Mouse (Mus musculus) heart, adult 9 months (tissue): ENCODE data around the gene Pfkp.

Experiments used
- DNase-seq, 2 experiments: peaks; one replicate each; pipeline ENCODE4 v3.0.0; 2022; ENCODE audit warnings: low spot score in 2 of 2

The Pfkp gene

GRCm38 (mm10) chr13:6637534-6638124 lies 10.9 kb downstream of the Pfkp start:
- DNase-seq, result no peak

GRCm38 (mm10) chr13:6636976-6637375 lies 11.6 kb downstream of the Pfkp start:
- DNase-seq, result no peak

GRCm38 (mm10) chr13:6636520-6636919 lies 12.1 kb downstream of the Pfkp start:
- no peak for DNase-seq

DNA sequence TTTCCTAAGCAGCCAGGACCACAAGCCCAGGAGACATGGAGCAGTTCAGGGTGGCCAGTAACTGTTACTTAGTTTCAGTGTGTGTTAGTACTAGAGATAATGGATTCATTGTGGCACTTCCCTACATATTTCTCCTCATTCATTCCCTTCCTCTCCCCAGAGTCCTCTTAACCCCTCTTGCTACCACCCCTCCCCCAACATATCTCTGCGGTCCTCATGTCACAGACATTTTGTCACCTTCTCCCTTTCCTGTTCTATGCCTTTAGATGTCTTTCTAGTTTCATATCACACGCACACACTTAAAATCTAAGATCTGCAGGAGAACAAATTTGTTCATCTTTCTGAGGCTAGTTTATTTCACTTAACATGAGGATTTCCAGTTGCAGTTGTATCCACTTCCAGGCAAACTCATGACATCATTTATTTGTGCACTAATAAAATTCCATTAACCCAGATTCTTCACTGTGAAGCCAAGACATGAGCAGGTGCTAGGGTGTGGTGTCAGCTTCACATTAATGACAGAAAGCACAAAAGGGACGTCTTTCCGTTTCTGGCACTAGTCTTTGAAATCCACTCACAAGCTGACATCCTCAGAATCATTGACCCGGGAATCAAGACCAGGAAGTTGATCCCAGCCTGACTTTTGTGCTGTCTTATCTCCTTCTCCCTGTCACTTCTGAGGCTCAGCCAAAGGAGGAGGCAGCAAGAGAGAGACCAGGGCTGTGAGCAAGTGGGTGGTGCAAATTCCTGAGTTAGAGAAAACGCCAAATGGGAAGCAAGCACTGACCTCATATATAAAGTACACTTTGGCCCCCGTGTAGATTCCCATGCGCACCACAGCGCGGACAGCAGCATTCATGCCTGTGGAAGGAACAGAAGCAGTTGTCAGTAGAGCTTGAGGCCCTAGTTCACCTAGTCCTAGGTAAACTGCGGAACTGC lies 13.2 kb downstream of the Pfkp start:
- DNase-seq, result peak; percentile 49

- no peak for DNase-seq
Measured at GRCm38 (mm10) chr13:6634063-6634462, 14.5 kb downstream of the Pfkp start.

- DNase-seq, result peak; percentile 40 to 42
Measured at GRCm38 (mm10) chr13:6633524-6633923, 15.1 kb downstream of the Pfkp start.

- no peak for DNase-seq
Measured at GRCm38 (mm10) chr13:6632935-6633334, 15.6 kb downstream of the Pfkp start.

DNA sequence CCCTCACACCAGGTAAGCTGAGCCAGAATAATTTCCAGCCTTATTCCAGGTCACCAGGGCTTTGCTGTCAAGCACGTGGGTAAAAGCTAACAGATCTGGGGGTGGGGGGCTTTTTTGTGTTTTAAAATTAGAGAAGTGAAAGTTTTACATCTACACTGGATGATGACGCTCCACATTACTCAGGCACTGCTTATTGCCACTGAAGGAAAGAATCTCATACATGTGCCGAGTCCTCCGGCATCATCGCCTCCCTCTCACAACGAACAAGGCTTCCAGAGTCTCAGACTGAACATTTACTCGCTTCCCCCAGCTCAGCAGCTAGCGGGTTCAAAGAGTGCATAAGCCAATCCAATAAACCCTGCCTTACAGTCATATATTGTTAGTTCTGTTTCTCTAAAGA lies 16.1 kb downstream of the Pfkp start:
- no peak for DNase-seq

- no peak for DNase-seq
Measured at GRCm38 (mm10) chr13:6631772-6632510, 16.6 kb downstream of the Pfkp start.

- DNase-seq, result no peak
Measured at GRCm38 (mm10) chr13:6630660-6631059, 17.9 kb downstream of the Pfkp start.

DNA sequence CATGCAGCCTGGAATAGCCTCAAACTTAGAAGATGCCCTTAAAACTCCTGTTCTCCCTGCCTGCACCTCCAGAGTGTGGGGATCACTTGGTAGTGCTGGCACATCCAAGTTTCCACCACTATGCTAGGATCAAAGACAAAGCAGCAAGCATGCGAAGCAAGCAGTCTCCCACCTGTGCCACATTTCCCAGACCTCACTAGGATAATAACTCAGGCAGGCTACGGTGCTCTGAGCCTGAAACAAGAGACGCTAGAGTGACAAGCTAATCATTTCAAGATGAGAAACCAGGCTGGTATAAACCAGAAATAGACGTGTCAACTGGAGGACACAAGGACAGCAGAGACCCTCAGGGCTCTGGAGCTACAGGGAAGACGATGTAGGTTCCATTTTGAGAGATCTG lies 18.6 kb downstream of the Pfkp start:
- no peak for DNase-seq

GRCm38 (mm10) chr13:6628998-6629764 lies 19.4 kb downstream of the Pfkp start:
- DNase-seq, result no peak

DNA sequence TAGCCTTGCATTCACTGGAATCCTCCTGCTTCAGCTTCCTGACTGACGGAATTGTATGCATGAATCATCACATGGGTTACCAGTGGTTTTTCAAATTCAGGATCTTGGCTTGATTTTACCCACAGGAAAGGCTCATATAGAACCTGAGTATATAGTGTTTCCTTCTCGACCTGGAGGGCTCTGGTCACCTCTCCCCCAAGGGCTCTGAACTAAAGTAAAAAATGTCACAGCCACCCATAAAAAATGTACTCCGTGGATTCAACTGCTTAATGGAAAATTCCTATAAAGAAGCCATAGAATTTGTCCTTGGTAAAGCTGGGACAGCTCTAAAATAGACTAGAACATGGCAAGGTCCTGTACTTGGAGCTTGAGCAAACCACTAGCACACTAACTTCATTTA lies 20.3 kb downstream of the Pfkp start:
- DNase-seq, result no peak

GRCm38 (mm10) chr13:6627352-6627751 lies 21.2 kb downstream of the Pfkp start:
- DNase-seq, result no peak

GRCm38 (mm10) chr13:6626508-6627114 lies 22.0 kb downstream of the Pfkp start:
- no peak for DNase-seq

GRCm38 (mm10) chr13:6625942-6626341 lies 22.6 kb downstream of the Pfkp start:
- DNase-seq, result no peak

GRCm38 (mm10) chr13:6624604-6625003 lies 24.0 kb downstream of the Pfkp start:
- DNase-seq, result no peak

- DNase-seq, result no peak
Measured at GRCm38 (mm10) chr13:6624121-6624520, 24.5 kb downstream of the Pfkp start.

GRCm38 (mm10) chr13:6621831-6622230 lies 26.7 kb downstream of the Pfkp start:
- DNase-seq, result no peak

DNA sequence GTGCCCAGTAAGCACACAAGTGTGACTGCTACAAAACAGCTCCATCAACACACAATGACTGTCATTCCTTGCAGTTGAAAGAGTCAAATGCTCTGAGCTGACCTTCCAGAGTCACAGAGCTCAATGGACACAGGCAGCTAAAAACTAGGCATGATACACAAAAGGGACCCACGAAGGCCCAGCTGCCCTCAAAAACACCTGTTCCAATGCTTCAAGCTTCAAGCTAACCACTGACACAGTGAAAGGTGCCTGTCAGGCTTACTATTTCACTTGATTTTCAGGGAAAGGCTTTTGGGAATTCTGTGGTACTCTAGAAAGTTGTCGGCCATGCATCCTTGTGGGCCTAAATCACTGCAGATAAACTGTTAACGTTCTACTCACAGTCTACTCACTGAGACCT lies 28.3 kb downstream of the Pfkp start:
- no peak for DNase-seq

DNA sequence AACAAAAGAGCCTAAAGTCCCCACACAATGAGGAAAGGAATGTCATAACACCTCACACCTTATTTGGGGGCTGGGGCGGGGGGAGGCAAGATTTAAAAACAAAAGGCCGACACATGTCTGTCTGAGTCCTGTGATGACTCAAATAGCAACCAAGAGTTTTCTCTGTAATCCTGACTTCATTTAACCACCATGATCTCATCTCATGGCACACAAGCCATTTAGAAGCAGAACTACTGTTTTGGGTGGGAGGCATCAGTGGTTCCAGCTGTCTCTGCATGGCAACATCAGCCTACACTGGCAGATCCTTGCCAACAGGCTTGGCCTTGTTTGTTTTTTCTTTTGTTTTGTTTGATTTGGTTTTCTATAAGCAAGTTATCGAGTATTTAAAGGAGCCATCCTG lies 29.9 kb downstream of the Pfkp start:
- no peak for DNase-seq
